Mouse (Mus musculus) thymus, adult 18-20 months (tissue): ENCODE data around the gene Pkp3.
A peak's percentile ranks its signal among the peaks of the same experiment; 100 is the strongest.
"Not testable (repeated sequence)": the region's sequence is repeated elsewhere in the genome, so short reads cannot be mapped to it uniquely, and the experiment has no call there.

ENCODE experiments used
- DNase-seq, 2 experiments: peaks; one replicate each; pipeline ENCODE4 v3.0.0; 2022; ENCODE audit warnings: mixed read lengths in 2 of 2

Pkp3 gene

DNA sequence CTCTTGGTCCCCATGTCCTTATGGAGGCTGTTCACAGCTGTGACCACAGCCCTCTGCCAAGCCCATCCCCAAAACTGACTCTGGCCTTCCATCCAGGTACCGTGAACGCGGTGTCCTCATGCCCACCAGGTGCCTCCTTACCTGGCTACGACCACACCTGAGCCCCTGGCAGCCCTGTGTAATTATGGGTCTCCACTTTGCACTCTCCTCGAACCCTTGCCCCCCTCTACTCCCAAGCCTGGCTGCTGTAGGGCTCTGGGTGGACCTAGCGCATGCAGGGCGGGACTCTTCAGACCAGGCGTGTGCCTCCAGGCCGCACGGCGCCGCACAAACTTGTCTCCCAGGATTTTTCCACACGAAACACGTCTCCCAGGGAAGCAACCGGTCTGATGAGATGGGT lies at the start of gene Pkp3:
Gene Pkp3, plus strand, starts transcription at position 378 of the 400 bp plus-strand sequence.
- DNase-seq = no peak

DNA sequence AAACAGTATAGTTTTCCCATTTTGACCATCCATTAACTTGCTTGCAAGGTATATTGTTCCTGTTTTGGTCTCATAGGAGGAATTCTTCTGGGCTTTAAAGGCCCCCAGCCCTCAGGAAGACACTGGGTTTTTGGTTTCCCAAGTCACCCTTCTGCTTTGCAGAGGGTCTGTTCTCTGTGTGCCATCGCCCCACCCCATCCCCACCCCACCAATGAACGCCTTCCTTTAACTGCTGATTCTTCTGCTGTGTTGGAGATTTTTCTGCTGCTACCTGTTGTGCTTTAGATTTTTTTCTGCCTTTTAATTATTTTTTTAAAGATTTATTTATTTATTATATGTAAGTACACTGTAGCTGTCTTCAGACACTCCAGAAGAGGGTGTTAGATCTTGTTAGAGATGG lies 49.2 kb upstream of the Pkp3 start, which contains the start of gene Gm17387:
Gene Gm17387, plus strand, starts transcription at position 301 of the 400 bp plus-strand sequence.
- DNase-seq = no peak

DNA sequence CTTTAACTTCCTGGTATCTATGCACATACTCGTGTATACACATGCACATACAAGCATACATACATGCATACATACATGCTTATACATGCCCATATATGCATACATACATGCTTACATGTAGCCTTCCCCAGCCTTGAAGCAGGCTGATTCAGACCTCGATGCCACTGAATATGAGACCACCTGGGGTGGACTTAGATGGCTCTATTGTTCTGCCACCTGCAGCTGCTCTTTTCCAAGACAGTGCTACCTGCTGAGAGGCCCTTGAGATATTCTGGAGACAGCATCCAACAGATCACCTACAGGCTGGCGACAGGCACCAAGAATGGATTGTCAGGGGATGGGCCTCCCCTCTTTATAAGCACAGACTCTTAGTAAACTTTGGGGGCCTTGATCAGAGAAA lies 47.6 kb upstream of the Pkp3 start:
- DNase-seq = no peak

DNA sequence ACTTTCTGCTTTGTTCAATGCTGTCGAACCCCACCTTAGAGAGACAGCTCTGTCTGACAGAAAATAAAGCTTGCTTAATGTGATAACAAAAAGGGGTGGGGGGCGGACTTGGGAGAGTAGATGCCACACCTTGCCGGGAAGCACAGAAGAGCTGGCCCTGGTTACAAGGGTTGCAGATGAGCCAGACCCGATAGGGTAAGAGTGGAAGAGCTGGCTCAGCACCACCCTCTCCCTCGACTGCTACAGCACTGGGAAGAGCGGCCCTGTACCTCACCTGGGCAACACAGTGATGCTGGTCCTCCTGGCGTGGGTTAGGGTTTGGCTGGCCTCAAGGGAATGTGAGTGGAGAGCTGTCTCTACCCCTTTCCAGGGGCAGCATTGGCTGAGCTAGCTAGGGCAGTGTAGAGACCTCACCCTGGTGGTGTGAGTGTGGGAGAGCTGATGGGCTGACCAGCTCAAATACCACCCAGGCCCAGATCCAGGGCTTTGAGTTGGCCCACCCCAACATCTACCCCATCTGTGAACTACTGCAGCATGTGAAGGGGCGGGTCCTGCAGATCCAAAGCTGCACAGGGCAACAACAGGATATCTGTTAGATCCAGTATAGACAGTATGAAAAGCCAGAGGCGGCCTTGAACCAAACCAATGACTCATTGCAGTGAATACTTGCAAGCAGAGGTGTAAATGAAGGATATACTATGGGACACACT lies 45.4 kb upstream of the Pkp3 start:
- no peak for DNase-seq

DNA sequence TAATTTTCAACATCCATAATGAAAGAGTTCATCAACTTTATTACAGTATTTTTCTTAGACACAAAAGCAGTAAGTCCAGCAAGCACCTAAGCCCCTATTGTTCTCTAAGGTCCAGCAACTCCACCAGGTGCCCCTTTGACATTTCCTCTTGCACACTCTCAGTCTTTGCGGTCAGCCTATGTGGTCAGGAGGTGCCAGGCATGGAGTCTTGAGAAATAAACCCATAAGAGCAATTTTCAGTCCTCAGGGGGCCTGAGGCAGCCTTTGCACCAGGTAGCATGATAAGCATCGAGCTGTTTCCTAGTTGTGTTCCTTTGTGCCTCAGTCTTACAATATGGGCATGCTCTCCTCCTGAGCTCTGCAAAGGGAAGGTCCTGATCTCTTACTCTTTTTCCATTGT lies 41.4 kb upstream of the Pkp3 start:
- DNase-seq = not testable (repeated sequence)

DNA sequence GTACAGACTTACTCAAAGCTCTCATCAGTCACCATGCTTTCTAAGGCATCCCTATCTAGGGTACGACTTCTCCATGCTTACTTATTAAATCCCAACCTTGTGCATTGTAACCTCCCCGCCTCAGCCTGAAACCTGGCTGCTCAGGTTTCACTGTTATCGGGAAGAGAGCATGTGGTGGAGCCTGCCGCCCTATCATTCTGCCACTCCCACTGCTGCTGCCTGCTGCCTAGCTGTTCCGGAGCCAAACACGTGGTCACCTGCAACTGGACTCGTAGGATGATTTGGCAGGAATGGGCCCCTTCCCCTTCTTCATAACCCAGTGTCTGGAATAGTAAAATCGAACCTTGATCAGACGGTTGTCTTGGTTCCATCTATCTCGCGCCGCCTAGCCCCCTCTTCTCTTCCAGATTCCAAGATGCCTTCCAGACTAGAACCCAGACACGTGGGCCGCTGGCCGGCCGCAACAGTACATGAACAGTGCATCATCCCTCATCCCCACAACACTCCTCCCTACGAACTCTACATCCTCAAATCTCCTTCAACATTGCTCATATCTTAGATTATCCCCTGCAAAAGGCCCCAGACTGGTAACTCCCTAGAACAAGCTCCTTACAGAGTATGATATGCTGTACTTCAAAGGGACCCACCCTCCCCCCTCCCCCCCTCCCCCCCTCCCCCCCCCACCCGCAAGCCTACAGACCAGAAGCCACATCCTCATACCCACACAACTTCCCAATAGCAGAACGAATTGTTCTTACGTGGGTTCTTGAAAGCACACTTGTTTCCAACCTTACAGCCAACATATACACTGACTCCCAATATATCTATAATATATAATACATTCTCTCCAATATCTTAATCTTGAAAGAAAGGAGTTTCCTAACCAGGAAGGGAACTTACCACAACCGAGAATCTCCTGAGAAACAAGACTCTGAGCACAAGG lies 39.7 kb upstream of the Pkp3 start:
- no peak for DNase-seq

DNA sequence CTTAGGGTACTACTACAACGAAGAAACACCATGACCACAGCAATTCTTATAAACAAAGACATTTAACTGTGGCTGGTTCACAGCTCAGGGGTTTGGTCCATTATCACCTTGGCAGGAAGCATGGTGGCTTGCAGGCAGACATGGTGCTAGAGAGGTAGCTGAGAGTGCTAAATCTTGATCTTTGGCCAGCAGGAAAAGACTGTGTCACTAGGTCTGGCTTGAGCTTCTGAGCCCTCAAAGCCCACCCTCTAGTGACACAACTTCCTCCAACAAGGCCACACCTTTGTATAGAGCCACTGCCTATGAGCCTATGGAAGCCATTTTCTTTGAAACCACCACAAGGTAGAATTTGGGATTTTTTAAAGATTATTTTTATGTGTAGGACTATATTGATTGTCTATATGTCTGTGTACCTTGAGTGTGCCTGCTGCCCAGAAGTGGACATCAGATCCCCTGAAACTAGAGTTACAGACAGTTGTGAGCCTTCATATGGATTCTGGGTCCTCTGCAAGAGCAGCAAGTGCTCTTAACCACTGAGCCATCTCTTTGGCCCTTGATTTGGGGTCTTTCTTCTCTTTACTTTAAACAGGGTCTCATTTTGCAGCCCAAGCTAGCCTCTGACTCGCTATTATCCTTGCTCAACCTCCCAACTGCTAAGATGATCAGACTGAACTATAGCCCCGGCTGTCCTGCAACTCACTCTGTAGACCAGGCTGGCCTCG lies 38.5 kb upstream of the Pkp3 start:
- no peak for DNase-seq

DNA sequence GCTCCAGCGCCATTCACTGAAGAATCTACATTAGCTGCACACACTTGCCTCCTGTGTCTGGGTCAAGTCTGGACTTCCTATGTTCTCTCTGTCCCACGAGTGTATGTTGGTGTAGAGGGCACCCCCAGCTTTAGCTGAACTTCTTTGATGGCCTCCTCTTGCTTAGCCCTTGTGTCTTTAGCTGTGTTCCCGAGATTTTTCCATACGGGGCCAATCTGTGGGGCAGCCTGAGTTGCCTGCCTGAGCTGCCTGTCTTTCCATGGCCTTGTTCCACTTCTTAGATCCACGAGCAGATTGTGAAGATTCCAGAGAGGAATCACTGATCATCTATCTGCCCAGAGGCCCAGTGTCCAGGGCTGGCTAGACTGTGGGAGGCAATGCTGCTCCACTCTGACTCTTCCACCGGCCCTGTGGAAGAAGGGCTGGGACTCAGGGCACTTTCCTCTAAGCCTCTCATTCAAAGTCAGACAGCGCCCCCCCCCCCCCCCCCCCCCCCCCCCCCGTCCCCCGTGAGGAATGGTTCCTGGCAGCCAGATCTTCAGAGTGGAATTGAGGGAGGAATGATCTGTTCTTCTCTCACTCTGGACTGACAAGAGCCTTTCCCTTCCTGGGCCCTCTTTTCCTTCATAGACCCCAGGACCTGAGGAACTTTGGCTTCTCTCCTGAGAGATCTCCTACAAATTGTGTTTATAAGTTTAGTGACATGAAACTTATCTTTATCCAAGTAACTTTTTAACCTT lies 37.0 kb upstream of the Pkp3 start:
- no peak for DNase-seq

DNA sequence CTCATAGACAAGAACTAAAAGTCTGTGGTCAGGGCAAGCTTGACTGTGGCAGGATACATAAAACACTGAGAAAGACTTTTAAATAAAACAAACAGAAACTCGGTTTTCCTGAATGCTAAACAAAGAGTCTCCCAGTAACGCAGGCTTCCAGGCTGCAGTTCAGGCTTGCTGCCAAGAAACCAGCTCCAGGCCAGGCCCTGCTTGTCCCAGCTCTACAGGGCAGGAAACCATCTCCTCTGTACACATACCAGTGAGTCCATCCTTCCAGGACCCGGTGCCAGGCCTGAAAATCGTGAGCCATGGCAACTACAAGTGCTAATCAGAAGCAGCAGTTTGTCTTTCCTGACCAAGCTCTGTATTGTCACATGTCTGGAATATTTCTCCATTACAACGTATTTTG lies 36.4 kb upstream of the Pkp3 start:
- DNase-seq = no peak

DNA sequence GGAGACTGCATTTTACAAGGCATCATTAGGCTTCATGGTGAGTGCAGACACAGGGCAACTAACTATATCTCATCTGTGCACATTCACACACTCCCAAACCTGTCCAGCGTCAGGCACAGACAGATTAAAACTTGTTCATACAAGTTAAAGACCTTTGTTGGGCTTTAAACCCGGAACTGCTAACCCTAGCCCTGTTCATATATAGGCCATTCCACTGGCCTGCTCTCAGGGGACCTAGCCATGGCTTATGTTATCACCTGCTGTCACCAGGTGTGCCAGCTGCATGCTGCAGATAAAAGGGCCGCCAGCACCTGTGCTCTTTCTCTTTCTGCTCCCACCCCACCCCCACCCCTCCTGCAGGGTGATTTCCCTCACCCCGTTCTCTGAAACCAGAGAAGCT lies 35.5 kb upstream of the Pkp3 start:
- no peak for DNase-seq

DNA sequence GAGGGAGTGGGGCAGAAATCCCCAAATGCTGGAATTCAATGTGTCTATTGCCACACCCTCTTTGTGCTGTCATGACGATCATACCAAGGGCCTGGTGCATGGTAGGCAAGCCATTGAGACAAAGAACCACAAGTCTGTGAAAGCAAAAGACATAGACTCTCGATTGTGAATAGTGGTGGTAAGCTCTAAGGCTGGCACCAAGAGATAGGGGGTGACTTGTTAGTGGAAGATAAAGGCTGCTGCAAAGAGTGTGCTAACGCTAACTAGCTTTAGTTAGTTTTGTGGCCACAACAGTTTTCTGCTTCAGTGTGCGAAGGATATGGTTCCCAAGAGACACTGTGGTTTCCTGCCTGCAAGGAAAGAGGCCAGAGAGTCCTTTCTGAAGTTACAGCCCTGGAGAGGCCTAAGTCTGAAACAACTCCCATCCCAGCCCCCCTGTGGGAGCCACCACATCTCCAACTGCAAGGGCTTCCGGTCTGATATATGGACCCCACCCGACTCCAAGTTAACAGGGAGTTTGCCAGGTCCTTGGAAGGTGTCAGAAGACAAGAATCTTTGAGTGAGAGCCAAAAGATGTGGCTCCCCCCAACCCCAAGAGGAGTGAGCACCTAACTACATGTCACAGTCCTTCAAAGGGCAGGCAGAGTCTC lies 31.0 kb upstream of the Pkp3 start:
- DNase-seq = no peak

DNA sequence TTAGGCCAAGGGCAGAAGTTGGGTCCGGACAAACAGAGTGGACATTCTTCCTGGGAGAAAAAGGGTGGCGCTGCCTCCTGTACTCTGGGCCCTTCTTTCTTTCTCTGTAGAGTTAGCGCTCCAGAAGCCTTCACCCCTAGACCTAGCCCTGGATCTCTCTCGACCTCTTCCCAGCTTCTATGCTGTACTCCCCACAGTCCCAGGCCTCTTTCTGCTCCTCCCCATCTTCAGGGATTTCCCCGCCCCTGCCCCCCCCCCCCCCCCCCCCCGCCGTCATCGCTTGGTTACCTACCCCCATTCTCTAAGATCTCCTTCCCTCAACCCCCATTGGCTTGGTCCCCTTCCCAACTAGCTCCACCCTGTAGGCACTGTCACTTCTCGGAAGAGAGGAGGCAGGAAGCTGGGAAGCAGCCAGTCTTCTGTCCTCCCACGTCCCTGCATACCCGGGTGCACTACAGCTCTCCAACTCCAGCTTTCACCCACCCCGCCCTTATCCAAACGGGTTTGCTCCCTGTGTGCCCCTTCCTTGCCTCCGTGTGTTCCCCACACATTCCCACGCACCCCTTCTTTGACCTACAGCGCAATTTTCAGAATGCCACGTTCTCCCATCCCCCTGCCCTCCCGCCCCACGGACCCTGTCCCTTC lies 30.3 kb upstream of the Pkp3 start:
- DNase-seq = peak in 1 of 2 experiments; percentile 36

DNA sequence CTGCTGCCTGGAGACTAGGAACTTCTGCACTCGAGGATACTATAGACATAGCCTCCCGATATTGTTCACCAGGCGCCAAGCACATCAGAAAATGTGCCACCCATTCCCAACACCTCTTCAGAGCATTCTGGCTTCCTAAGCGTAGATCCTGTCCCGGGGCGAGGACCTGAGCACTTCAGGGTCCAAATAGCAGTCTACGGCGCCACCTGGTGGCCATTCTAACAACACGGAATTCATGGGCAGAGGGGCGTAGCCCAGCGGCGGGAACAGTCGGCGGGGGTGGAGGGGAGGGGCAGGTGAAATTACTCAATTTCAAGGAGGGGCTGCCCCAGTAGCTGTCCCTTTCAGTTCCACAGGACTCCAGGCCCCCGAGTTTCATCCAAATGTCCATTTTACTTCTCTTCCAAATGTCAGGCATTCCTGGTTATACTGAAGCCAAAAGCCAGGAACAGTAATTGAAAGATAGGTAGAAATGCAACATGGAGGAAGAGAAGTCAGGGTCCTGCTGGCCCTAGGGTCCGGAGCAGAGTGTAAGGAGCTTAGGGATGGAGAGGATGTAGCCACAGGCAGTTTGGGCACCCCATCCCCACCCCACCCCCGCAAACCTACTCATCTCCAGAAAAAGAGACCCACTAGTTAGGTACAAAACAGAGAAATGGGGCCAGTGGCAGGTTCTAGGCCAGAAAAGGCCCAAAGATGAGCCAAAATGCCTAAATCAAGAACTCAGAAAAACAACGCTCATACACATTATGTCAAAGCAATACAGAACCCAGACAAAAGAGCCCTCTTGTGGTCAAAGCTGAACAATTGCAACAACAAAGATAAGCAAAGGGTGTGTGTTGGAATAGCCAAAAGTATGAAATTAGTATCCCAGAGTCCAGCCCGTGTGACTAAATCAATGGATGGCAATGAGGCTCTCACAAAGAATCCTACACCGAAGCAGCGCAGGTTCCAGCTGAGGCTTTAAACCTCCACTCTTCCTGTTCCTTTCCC lies 29.5 kb upstream of the Pkp3 start:
- DNase-seq = peak; percentile 69 to 73

DNA sequence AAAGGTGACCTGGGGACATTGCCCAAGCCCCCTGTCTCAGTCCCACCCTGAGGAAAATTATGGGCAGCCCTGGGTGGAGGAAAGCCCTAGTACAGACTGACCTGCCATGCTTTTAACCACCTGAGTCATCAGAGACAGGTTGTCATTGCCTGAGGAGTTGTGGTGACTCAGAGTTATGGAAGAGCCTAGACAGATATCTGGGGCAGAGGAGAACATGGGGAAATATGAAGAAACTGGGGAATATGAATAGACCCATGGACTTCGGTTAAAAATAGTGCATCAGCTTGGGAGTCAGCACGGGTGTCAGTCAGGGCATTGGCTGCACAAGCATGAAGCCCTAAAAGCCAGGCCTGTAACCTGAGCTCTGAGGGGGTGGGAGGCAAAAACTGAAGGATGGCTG lies 28.7 kb upstream of the Pkp3 start:
- no peak for DNase-seq

DNA sequence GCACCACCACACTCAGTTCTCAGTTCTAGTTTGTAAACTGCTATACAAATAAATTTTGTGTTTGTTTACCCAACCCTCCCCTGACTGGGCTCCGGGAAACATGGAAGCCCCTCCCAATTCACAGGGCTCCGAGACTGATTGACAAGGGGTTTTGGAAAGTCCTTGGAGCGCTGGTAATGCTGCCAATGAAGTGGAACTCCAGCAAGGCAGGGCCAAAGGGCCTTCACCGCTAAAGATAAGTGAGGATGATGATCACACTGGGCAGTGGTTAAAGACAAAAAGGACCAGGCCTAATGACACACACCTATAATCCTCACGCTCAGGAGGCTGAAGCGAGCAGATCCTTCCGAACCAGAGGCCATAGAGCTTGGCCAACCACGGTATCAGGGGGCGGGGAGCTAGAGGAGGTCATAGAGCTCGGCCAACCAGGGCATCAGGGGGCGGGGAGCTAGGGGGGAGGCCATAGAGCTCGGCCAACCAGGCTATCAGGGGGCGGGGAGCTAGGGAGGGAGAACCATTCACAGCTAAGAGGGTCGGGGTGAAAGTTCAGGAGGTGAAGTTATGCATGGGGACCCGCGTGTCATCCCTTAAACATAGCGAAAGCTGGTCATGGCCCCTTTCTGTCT lies 26.8 kb upstream of the Pkp3 start:
- no peak for DNase-seq

DNA sequence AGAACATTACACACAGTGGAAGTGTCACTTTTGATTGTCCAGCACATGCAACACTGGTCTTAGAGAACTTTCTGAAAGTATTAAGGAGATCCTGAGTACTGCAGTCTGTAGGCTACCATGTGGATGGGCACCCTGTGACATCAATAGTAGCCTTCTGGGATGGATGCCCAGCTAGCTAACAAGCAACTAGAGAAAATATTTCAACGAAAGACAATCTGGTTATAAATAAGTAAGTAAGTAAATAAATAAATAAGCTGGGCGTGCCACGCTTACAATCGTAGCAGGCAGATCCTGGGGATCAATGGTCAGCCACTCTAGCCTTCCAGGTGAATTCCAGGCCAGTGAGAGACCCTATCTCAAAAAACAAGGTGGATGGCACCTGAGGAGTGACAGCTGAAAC lies 26.0 kb upstream of the Pkp3 start:
- no peak for DNase-seq

DNA sequence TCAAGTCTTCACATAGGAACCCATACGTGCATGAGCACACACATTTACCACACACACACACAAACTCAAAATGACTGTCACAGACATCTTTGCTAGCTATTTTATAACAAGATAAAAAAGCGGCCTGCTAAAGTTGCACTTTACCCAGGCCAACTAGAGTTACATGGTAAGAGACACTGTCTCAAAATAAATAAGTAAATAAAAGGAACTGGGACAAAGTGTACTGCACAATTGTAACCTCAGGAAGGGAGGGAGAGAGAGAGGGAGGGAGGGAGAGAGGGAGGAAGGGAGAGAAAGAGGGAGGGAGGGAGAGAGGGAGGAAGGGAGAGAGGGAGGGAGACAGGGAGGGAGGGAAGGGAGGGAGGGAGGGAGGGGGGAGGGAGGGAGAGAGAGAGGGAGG lies 25.6 kb upstream of the Pkp3 start:
- DNase-seq = no peak

DNA sequence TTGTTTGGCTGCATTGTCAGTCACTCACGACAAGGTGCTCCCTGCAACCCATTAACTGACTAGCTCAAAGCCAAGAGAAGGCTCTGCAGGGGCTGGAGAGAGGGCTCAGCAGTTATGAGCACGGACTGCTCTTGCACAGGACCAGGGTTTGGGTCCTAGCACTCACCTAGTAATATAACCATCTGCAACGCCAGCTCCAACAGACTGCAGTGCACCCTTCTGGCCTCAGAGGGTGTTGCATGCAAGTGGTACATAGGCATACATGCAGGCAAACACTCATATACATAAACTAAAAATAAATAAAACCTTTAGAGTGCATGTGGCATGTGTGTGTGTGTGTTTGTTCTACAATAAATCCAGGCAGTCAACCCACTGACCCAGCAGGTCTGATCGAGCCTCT lies 22.2 kb upstream of the Pkp3 start:
- DNase-seq = no peak

DNA sequence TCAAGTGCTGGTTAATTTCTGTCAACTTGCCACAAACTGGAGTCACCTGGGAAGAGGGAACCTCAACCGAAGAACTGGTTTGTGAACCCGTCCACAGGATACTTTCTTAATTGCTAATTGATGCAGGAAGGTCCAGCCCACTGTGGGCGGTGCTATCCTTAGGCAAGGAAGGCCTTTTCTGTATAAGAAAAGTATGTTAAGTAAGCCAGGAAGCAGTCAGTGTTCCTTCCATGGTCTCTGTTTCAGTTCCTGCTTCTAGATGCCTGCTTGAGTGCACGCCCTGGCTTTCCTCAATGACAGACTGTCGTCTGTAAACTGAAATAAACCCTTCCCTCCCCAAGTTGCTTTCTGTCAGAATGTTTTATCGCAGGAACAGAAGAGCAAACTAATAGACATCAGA lies 21.0 kb upstream of the Pkp3 start:
- DNase-seq = no peak

DNA sequence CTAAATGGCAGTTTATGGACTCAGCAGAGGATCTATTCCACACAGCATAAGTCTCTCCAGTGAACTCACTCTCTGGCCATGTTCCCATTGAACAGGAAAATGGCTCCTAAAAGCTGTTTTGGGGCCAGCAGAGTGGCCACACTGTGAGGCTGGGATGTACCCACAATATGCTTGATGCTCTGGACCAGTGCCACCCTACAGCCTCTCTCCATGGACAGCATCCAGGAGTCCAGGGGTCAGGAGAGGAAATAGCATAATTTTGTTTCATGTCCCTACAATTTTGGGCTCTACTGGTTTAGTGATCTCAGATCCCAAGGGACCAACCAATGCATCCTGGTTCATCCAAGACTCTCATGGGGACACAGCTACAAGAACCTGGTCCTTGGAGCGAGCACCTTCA lies 20.5 kb upstream of the Pkp3 start:
- no peak for DNase-seq
